Mouse (Mus musculus) c-Kit-positive CD71-negative TER-119-negative erythroid progenitor cells, embryonic 14.5 days (primary cell): ENCODE data around the gene Mettl7a1.
"Not testable (repeated sequence)": the region's sequence is repeated elsewhere in the genome, so short reads cannot be mapped to it uniquely, and the experiment has no call there.

ENCODE experiments used
- DNase-seq: peaks from one replicate; pipeline ENCODE4 v3.0.0-alpha.2; 2013; ENCODE audit warnings: low read depth

The Mettl7a1 gene

DNA sequence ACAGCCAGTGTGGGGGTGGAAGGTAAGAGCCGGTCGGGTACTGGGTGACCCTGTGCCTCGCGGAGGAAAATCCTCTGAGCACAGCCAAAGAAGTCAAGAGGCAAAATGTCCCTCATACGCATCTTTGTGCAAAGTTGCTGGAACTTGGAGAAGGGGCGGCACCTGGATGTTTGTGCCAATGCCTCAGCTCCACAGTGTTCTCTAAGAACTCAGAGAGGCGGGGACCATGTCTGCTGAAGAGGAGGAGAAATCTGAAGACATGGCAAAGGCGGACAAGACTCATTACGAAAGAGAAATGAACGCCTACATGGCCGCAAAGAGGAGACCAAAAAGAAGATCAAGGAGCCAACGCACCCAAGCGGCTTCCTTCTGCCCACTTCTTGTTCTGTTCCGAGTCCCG, 2.4 kb upstream of the Mettl7a1 start:
- DNase-seq: no peak

DNA sequence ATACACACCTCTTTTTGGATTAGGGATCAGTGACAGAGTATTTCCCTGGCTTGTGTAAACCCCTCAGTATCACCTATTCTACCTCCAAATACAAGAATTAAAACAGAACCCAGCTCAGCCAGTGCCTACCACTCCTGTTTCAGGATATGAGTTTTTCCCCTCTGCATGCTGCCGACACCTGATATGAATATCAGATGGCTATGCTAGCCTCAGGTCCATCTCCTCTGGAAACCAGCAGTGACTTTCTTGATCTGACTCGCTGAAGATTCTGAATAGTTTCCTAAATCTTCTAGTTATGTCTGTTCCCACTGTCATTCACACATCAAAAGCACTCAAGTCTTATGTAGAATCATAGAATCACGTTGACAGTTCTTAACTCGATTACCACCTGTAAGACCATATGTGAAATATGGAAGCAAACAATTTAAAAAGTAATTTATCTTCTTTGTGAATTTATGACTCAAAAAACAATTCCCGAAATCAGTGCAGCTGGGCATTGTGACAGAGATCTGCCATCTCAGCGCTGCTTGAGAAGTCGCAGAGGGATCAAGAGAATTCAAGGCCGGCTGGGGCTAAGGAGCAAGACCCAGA, 417 bp upstream of the Mettl7a1 start:
- DNase-seq: no peak

DNA sequence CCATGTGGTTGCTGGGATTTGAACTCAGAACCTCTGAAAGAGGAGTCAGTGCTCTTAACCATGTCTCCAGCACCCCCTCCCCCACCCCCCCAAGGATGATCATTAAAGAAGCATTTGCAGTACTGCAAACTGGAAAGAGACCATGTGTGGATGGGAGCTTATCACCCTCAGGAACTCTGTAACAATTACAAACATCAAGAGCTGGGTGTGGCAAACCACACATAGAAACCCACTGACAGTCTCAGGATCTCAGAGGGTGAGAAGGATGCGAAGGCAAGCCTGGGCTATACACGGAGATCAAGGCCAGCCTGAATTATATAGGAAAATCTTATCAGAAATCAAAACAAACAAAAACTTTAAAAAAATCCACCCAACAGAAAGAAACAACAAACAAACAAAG, 2.3 kb downstream of the Mettl7a1 start:
- DNase-seq: no peak

DNA sequence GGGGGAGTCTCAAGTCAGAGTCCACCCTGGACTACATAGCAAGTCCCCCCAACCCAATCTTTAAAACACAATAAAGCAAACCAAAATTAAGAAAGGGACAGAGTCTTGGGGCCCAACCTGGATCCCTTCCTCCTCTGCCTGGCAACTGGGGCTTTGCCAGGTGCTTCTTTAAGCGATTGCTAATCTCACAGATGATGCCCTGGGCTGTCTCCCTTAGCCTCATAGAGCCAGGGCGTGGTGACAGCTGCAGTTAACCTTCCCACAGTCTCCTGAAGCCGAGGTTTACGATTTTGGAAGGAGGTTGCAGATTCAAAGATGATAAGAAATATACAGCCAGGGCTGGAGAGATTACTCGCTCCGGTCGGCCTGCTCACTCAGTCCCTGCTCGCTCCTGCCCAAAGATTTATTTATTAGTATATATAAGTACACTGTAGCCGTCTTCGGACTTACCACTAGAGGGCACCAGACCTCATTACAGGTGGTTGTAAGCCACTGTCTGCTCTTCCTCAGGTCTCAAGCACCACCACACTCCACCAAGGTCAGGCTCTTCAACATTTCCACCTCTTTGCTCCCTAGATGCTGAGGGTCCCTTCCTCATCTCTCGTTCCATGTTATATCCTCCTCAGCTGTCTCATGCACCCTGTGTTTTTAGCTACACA, 3.6 kb downstream of the Mettl7a1 start:
- DNase-seq: not testable (repeated sequence)

DNA sequence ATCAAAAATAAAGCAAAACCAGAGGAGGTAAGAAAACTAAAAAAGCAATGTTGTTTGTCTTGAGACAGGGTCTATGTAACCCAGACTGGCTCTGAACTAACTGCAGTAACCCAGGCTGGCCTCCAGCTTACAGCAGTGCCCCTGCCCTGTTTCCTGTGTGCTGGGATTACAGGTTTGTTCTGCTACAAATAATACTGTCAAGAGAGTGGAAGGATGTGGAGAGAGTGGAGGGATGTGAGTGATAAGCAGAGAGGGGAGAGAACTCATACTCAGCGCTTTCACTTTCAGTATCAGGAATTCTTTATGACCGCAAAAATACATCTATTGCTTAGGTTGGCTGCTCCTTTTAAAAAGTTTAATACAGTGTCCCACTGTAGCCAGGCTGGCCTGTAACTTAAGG, 8.4 kb downstream of the Mettl7a1 start:
- DNase-seq: no peak

DNA sequence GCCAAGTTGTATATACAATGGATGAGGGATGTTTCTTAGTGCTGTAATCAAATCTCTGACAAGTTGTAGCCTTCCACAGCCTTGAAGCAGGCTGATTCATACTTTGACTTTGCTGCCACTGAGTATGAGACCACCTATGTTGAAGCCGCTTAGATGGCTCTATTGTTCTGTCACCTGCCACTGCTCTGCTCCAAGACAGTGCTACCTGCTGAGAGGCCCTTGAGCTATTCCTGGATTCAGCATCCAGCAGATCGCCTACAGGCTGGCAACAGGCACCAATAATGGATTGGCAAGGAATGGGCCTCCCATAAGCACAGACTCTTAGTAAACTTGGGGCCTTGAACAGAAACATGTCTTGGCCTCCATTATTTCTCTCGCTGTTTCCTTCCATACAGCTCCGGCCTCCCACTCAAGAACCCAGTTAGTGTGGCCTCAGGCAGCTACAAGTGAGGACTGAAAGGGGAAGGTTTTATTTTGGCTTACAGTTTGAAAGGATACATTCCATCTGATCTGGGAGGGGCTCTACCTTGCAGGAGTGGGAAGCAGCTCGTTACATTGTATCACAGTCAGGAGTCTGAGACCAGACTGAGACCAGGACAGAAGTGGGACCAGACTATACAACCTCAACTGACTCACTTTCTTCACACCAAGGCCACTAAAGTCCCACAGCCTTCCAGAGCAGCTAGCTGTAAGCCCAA, 10.7 kb downstream of the Mettl7a1 start:
- DNase-seq: no peak

DNA sequence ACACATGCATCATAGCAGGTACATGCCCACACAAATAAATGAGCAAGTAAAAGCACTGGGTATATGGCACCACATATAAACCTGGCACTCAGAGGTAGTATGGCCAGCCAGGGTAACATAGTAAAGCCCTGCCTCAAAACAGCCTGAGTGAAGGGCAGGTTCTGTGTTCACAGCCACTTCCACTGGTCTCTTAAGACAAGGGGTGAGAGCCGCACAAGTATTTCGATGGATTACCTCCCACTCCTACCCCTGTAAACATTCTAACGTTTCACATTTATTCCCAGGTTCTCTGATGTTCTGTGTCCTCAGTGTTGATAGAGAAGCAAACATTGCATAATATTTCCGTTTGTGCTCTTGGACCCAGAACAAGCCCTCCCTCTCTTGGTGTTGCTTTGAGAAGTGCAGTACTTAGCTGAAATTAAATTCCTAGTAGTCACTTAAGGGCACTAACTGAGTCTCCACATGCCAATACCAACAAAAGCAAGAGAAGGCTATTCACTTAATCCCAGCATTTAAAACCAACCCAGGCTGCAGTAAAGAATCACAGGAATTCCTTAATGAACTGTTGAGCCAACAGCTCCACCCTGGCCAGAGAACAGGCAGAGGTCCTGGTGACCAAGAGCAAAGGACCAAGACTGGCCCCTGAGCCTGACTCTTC, 14.2 kb downstream of the Mettl7a1 start:
- not testable (repeated sequence) for DNase-seq

DNA sequence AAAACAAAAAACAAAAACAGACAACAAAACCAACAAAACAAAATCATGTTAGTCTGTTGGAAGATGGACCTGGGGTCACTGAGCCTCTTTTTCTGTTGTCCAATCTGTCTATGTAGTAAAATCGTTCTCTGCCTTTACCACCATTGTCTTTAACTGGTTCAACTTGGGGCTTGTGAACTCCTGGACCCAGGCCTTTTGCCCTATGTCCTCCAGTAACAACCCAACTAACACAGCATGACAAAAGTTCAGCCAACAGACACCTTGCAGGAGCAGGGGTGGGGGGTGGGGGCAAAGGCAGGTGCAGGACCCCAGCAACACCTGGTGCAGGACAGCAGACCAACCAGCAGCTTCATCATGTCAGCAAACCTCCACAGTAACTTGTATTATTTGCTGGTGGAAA, 15.9 kb downstream of the Mettl7a1 start:
- no peak for DNase-seq

DNA sequence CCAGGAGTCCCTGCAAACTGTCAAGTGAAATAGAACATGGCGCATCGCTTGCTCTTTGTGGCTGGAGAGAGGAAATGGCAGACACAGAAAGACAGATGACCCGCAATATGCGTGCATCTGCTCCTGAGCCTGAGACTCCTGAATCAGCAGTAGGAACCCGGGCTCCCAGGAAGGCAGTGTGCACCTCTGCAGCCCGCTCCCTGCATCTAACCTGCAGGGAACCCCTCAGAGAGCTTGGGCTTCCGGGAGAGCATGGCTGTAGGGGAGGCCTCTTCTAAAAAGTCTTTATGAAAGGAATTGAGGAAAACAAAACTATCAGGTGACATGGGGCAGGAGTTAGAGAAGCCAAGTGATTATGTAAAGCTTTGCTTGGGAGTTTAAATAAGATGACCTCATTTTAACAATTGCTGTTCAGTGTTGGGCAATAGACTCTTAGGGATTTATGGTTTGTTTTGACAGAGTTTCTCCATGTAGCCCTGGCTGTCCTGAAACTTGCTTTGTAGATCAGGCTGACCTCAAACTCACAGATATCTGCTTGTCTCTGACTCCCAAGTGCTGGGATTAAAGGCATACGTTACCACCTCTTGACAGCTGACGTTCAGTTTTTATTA, 16.5 kb downstream of the Mettl7a1 start:
- DNase-seq: no peak

DNA sequence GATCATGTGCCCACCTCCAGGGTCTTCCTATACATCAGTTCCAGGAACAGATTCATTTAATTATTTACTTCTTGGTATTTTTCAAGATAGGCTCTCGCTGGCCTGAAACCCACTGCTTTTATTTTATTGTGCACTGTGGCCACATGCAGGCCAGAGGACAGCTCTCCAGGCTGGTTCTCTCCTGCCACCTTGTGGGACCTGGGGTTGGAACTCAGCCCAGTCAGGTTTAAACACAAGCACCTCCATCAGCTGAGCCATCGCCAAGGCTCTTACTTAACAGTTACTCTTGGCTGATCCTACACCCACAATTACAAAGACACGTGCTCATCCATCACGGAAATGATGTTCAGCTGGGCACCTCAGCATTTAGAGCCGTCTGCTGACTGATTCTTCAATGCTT, 17.2 kb downstream of the Mettl7a1 start:
- DNase-seq: no peak

DNA sequence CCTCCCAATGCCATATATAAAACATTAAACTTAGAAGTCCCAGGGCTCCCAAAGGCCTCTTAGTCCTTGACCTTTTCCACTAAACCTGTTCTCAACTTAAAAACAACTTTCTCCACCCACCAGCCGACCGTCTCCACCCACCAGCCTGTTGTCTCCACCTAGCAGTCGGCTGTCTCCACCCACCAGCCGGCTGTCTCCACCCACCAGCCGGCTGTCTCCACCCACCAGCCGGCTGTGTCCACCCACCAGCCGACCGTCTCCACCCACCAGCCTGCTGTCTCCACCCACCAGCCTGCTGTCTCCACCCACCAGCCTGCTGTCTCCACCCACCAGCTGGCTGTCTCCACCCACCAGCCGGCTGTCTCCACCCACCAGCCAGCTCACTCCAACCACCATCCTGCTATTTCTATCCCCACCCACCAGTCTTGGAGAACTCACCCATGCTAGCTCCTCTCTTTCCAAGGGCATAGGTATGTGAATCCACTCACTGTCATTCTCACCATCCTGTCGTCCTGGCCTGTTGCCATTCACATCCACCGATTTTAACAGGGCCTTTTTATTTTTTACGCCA, 20.2 kb downstream of the Mettl7a1 start:
- DNase-seq: no peak

DNA sequence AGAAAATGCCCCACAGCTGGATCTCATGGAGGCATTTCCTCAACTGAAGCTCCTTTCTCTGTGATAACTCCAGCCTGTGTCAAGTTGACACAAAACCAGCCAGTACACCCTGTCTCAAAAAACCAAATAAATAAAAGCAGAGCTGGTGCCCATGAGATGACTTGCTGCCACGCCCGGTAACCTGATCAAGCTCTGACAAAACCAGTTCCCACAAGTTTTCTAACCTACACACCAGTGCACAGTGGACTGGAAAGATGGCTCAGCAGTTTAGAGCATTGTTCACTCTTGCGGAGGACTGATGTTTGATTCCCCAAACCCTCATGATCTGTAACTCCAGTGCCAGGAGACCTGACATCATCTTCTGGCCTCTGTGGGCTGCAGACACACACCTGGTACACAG, 21.3 kb downstream of the Mettl7a1 start:
- no peak for DNase-seq

DNA sequence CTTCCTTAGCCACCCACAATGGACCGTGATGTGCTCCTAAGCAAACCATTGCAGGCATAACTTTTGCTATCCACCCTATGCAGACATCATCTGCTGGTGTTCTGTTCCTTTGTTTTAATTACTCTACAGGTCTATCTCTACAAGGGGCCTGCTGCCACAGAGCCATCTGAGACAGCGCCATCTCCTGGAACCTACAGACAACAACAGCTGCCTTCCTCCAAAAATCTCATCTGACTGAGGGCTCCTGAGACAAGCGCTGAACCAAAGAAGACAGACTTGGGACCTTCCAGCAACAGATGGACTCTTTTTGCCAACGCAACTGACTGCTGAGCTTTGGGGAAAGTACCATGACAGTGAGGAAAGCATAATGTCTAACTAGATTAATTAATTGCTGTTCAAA, 24.1 kb downstream of the Mettl7a1 start:
- DNase-seq: not testable (repeated sequence)

DNA sequence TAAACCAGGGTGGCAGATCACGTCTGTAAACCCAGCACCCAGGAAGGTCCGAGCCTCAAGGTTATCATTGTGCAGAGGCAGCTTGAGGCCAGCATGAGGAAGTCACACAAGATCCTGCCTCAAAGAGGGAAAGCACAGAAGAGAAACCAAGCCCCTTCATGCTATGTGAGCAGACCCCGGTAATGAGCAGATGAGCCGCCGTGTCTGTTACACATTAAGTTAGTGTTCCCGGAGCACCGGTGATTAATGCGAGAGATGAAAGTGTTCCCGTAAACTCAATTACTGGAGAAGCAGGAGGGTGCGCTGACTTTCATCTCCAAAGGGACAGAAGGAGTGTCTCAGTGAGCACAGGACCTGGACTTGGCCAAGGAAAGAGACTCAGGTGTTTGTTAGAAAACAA, 25.4 kb downstream of the Mettl7a1 start:
- DNase-seq: not testable (repeated sequence)

DNA sequence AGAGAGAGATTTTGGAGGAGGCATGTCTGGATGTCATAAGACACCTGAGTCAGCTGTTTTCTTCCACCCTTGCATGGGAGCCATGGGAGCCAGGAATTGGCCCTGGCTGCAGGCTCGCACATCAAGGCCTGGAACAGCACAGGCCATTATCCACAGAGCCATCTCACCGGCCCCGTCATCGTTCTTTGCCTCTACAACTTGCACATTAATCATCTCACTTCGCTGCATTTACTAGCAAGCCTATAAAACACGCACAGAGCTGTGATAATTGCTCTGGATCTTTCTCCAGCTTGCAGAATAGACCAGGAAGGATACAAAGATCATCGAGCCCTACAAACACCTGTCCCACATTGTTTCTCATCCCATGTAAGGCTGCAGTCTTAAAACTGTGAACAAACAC, 26.8 kb downstream of the Mettl7a1 start:
- no peak for DNase-seq

DNA sequence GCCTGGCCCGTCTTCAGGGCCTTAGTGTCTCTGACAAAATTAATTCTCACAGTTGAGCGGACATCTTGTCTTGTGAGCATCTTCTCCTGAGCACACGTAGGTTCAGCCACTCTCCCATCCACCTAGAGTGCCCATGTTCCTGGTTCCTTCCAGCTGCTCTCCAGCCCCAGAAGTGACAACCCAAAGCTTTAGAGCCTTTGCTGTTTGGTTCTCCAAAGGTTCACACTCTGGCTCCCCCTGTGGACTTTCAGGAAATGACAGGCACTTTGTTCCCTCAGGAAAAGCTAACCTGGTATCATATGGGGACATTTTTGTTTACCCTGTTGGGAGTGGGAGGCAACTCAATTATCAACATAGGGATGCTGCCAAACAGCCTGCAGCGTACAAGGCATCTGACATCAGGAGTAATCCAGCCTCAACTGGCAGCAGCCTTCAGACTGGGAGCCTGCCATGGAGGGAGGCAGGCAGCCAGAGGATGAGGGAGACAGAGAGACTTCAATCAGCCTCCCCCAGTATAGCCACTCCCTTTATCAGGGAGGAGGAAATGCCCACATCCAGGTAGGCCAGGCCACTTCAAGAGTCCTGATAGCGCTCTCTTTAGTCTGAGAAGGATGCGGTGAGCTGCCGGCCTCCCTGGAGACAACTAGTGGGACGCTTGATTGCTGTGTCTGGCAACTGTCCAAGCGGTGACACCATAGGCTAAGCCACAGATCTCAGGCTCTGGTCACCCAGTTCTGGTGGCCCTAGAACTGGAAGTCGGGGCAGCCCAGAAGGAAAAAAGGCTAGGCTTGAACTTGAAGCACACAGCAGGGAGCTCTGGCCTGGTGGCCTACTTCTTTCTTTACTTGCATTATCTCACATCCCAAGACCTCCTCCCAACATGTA, 28.4 kb downstream of the Mettl7a1 start:
- not testable (repeated sequence) for DNase-seq

DNA sequence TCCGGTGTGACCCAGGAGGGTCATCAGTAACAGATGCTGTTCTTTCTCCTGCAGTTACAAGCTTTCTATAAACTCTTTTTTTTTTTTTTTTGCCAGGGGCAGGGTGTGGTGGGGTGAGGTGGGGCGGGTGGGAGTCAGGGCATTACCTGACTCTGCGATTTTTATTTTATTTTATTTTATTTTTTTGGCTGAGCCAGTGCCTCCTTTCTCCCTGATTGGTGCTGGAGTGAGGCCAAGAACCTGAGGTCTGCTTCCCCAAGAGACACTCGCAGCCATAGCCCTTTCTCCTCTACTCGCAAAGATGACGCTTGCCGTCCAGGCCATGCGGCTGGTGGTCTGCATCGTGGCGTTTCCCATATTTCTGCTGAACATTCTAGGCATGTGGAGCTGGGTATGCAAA, 30.7 kb downstream of the Mettl7a1 start, which contains the start of gene Mettl7a3:
Gene Mettl7a3 (plus strand): TSS at position 301 of the 400 bp plus-strand sequence.
- DNase-seq: no peak

DNA sequence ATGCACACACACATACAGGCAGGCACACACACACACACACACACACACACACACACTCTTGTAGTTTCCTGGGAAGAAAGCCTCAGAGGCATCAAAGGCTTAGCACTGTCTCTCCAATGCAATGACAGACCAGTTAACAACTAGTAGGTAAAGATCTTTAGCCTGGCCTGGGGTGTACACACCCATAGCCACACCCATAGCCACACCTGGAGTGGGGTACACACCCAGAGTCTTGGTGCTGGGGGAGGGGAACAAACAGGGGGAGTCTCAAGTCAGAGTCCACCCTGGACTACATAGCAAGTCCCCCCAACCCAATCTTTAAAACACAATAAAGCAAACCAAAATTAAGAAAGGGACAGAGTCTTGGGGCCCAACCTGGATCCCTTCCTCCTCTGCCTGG, 33.4 kb downstream of the Mettl7a1 start:
- DNase-seq: not testable (repeated sequence)

DNA sequence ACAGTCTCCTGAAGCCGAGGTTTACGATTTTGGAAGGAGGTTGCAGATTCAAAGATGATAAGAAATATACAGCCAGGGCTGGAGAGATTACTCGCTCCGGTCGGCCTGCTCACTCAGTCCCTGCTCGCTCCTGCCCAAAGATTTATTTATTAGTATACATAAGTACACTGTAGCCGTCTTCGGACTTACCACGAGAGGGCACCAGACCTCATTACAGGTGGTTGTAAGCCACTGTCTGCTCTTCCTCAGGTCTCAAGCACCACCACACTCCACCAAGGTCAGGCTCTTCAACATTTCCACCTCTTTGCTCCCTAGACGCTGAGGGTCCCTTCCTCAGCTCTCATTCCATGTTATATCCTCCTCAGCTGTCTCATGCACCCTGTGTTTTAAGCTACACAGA, 33.9 kb downstream of the Mettl7a1 start:
- not testable (repeated sequence) for DNase-seq

DNA sequence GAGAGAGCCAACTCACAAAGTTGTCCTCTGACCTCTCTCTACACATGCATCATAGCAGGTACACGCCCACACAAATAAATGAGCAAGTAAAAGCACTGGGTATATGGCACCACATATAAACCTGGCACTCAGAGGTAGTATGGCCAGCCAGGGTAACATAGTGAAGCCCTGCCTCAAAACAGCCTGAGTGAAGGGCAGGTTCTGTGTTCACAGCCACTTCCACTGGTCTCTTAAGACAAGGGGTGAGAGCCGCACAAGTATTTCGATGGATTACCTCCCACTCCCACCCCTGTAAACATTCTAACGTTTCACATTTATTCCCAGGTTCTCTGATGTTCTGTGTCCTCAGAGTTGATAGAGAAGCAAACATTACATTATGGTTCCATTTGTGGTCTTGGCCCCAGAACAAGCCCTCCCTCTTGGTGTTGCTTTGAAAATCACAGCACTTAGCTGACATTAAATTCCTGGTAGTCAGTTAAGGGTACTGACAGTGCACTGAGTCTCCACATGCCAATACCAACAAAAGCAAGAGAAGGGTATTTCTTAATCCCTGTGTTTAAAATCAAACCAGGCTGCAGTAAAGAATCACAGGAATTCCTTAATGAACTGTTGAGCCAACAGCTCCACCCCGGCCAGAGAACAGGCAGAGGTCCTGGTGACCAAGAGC, 37.5 kb downstream of the Mettl7a1 start:
- DNase-seq: not testable (repeated sequence)
